ENCODE assay signal across 32 mouse cellular contexts in the genomic region with DNA sequence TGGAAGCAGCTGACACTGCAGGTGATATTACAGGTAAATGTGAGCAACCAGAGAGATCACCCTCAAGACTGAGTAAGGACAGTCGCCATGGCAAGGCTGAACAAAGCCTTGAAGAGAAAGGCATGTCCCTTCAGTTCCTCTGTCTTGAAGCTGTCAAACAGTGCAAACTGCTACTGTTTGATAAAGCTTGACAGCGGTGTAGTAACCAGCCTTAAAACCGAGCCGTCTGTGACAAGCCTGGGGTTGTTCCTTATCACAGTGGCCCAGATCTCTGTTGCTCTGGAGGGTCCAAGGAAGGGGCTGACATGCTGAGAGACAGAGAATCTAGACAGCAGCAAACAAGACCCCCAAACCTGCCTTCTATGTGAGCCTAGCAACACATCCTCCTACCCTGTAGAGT.
DNase-seq lines count a peak whose midpoint lies in the region; ATAC-seq and TF ChIP-seq lines count a peak whose summit lies in the region.
"Had no signal": no experiment of that assay in that cellular context is flagged by ENCODE, and none has a peak within 500 bp of the region (broad histone marks: within the 10 kb centered on the region; RNA-seq: fewer than 3 reads in every experiment).

No protein-coding gene starts in this region.

- H3K9ac ChIP-seq in liver, embryonic 14.5 days (replicated peaks): no peak overlapping the region
- H3K9ac ChIP-seq: embryonic facial prominence, embryonic 12.5 days; forebrain, embryonic 15.5 days; heart, embryonic 13.5 days; intestine, embryonic 15.5 days; limb, embryonic 13.5 days; midbrain, embryonic 15.5 days; neural tube, embryonic 12.5 days had no signal

- no peaks in the 10 kb centered on the region for H3K9me3 ChIP-seq in liver, embryonic 14.5 days (ENCODE audit: control insufficient read depth, low read length)
- H3K9me3 ChIP-seq: embryonic facial prominence, embryonic 12.5 days; forebrain, embryonic 15.5 days; heart, embryonic 13.5 days; intestine, embryonic 15.5 days; limb, embryonic 13.5 days; midbrain, embryonic 15.5 days; neural tube, embryonic 12.5 days had no signal

- peaks cover 10% of the 10 kb centered on the region; the same call in 1 of the 2 replicates for H3K4me1 ChIP-seq in testis, adult 2 months (ENCODE audit: control insufficient read depth, insufficient read depth, low read length)
- peaks cover 3 to 25% of the 10 kb centered on the region in 2 experiments for H3K4me1 ChIP-seq in liver, embryonic 14.5 days (replicated peaks; ENCODE audit: control insufficient read depth in 2 of 2, insufficient read depth in 2 of 2, low read length in 1 of 2)
- H3K4me1 ChIP-seq: midbrain, embryonic 15.5 days had no signal

- no peak overlapping the region for H3K27ac ChIP-seq in testis, adult 2 months (ENCODE audit: control insufficient read depth, insufficient read depth, low read depth, low read length)
- no peak overlapping the region for H3K27ac ChIP-seq in liver, embryonic 14.5 days
- H3K27ac ChIP-seq: embryonic facial prominence, embryonic 12.5 days; forebrain, embryonic 15.5 days; heart, embryonic 13.5 days; hindbrain, postnatal 0 days; intestine, embryonic 15.5 days; kidney, postnatal 0 days; limb, embryonic 13.5 days; midbrain, embryonic 15.5 days; neural tube, embryonic 12.5 days had no signal

- no peaks in the 10 kb centered on the region for H3K36me3 ChIP-seq in testis, adult 2 months (ENCODE audit: control insufficient read depth, insufficient read depth, low read length)
- no peaks in the 10 kb centered on the region for H3K36me3 ChIP-seq in liver, embryonic 14.5 days (replicated peaks; ENCODE audit: control insufficient read depth, insufficient read depth, low read depth)
- H3K36me3 ChIP-seq: embryonic facial prominence, embryonic 12.5 days; forebrain, embryonic 15.5 days; heart, embryonic 13.5 days; intestine, embryonic 15.5 days; limb, embryonic 13.5 days; midbrain, embryonic 15.5 days; neural tube, embryonic 12.5 days had no signal

- no peak for TF ChIP-seq POLR2A in testis, adult 2 months (IDR thresholded peaks at IDR 0.05; ENCODE audit: control insufficient read depth, low read depth, low read length)

- TF ChIP-seq EP300 in liver, embryonic 14.5 days (IDR thresholded peaks at IDR 0.05; ENCODE audit: low read depth): peak; percentile 39

- WGBS in liver, embryonic 14.5 days (ENCODE audit: insufficient replicate concordance): 4% methylated on average over 4 of the region's 4 CpGs

- ATAC-seq in common myeloid progenitor, adult 5-6 weeks (replicated peaks; ENCODE audit: low read depth, poor library complexity, severe bottlenecking): peak; percentile 60
- ATAC-seq in liver, embryonic 14.5 days (ENCODE audit: insufficient read depth): peak; percentile 66
- peak; percentile 77 for ATAC-seq in megakaryocyte-erythroid progenitor cell, adult 5-6 weeks (replicated peaks; ENCODE audit: low FRiP score, low TSS enrichment, poor library complexity, severe bottlenecking)
- ATAC-seq in activated CD4-positive, CD25-positive, alpha-beta regulatory T cell, adult 4 months: no peak
- ATAC-seq: forebrain, embryonic 15.5 days; hindbrain, postnatal 0 days; intestine, embryonic 15.5 days; midbrain, embryonic 15.5 days had no signal

- DNase-seq in testis, postnatal 10 days (ENCODE audit: low spot score): no peak
- DNase-seq in liver, embryonic 14.5 days (ENCODE audit: low read depth in 3 of 3, low spot score in 3 of 3): no peak
- DNase-seq in spleen, postnatal 4 days (ENCODE audit: low spot score in 2 of 2): no peak
- no peak for DNase-seq in c-Kit-positive CD71-positive TER-119-positive erythroid progenitor cells, embryonic 14.5 days (ENCODE audit: low spot score)
- DNase-seq: adrenal gland, adult 2 months; adrenal gland, postnatal 36 days; B cell, adult 2 months; cerebellum, adult 9-10 months; cerebellum, postnatal 36 days; embryo, embryonic 11 days; gastrocnemius, postnatal 36 days; heart, adult 18-20 months; heart, postnatal 14 days; kidney, adult 2 months; kidney, postnatal 4 days; lung, adult 2 months; lung, postnatal 10 days; thymus, postnatal 14 days had no signal

- no peaks in the 10 kb centered on the region for H3K27me3 ChIP-seq in testis, adult 2 months (ENCODE audit: control insufficient read depth, insufficient read depth, low read length)
- no peaks in the 10 kb centered on the region for H3K27me3 ChIP-seq in liver, embryonic 14.5 days (ENCODE audit: control insufficient read depth, insufficient read depth, low read length)
- H3K27me3 ChIP-seq: CH12.LX; embryonic facial prominence, embryonic 12.5 days; forebrain, embryonic 15.5 days; heart, embryonic 13.5 days; intestine, embryonic 15.5 days; midbrain, embryonic 15.5 days; neural tube, embryonic 12.5 days had no signal

- H3K4me3 ChIP-seq in testis, adult 2 months (ENCODE audit: control insufficient read depth, low read depth, low read length): peak overlapping the region; percentile 64
- no peak overlapping the region for H3K4me3 ChIP-seq in liver, embryonic 14.5 days (ENCODE audit: insufficient read depth in 1 of 2, low read depth in 2 of 2, low read length in 2 of 2)
- H3K4me3 ChIP-seq: embryonic facial prominence, embryonic 12.5 days; forebrain, embryonic 15.5 days; heart, embryonic 13.5 days; intestine, embryonic 15.5 days; limb, embryonic 13.5 days; midbrain, embryonic 15.5 days; neural tube, embryonic 12.5 days had no signal

- no peak overlapping the region for H3K4me2 ChIP-seq in liver, embryonic 14.5 days (ENCODE audit: low read depth)
- H3K4me2 ChIP-seq: embryonic facial prominence, embryonic 12.5 days; forebrain, embryonic 15.5 days; heart, embryonic 13.5 days; intestine, embryonic 15.5 days; limb, embryonic 13.5 days; midbrain, embryonic 15.5 days; neural tube, embryonic 12.5 days had no signal

- TF ChIP-seq CTCF in testis, adult 2 months (IDR thresholded peaks at IDR 0.05; ENCODE audit: control insufficient read depth, insufficient read depth, insufficient replicate concordance, low read depth, low read length): no peak
- no peak for TF ChIP-seq CTCF in liver, embryonic 14.5 days (IDR thresholded peaks at IDR 0.05; ENCODE audit: low read depth)
